Mouse (Mus musculus) kidney, embryonic 15.5 days (tissue): ENCODE measurements around the gene Ptpa. TPM values are rescaled to one million over a fixed set of nuclear protein-coding genes. Genes with fewer than 3 reads are reported as not detected.

ENCODE experiments used
- ATAC-seq: fragments of 200-750 bp; cut with Nextera tagmentation; replicated peaks from 2 replicates; pipeline ENCODE4 v1.8.0; 2017; ENCODE audit warnings: moderate TSS enrichment; ENCODE audit not compliant: low FRiP score
- H3K27ac ChIP-seq: fragments of 300-500 bp; sonication (generic); 2 replicates; pipeline ENCODE4 v1.5.1; 2015; ENCODE audit warnings: mild to moderate bottlenecking, inconsistent platforms
- H3K27me3 ChIP-seq: fragments of 300-500 bp; sonication (generic); 2 replicates; pipeline ENCODE4 v1.6.1; 2015; ENCODE audit warnings: inconsistent platforms
- H3K36me3 ChIP-seq: fragments of 300-500 bp; sonication (generic); 2 replicates; pipeline ENCODE4 v1.6.1; 2015; ENCODE audit warnings: inconsistent platforms
- H3K4me1 ChIP-seq: fragments of 300-500 bp; sonication (generic); 2 replicates; pipeline ENCODE4 v1.6.1; 2015; ENCODE audit warnings: inconsistent platforms
- H3K4me2 ChIP-seq: fragments of 300-500 bp; sonication (generic); 2 replicates; pipeline ENCODE4 v1.6.1; 2015; ENCODE audit warnings: moderate library complexity, mild to moderate bottlenecking, inconsistent platforms
- H3K4me3 ChIP-seq: fragments of 300-500 bp; sonication (generic); replicated peaks from 2 replicates; pipeline ENCODE4 v1.5.1; 2015; ENCODE audit warnings: mild to moderate bottlenecking, inconsistent platforms
- H3K9ac ChIP-seq: fragments of 300-500 bp; sonication (generic); 2 replicates; pipeline ENCODE4 v1.6.1; 2015; ENCODE audit warnings: mild to moderate bottlenecking, inconsistent platforms
- H3K9me3 ChIP-seq: fragments of 300-500 bp; sonication (generic); replicated peaks from 2 replicates; pipeline ENCODE4 v1.6.1; 2016; ENCODE audit warnings: inconsistent platforms
- WGBS: fragments of 180-500 bp; shearing (Covaris S2); methylation state at CpG from one replicate; pipeline ENCODE4 v1.1.7; 2015; ENCODE audit warnings: mixed read lengths; 5-methylcytosine and 5-hydroxymethylcytosine counted together
- polyA plus RNA-seq: library from polyadenylated mRNA; unstranded; fragments of >200 nt; fragmentation: Nextera tagmentation; extraction: Ambion mirVana; gene quantifications from 2 replicates; pipeline ENCODE4 v1.2.1, GENCODE M21; 2015

The Ptpa gene
- polyA plus RNA-seq, 1 experiment from 2014 or later: 175 TPM

DNA sequence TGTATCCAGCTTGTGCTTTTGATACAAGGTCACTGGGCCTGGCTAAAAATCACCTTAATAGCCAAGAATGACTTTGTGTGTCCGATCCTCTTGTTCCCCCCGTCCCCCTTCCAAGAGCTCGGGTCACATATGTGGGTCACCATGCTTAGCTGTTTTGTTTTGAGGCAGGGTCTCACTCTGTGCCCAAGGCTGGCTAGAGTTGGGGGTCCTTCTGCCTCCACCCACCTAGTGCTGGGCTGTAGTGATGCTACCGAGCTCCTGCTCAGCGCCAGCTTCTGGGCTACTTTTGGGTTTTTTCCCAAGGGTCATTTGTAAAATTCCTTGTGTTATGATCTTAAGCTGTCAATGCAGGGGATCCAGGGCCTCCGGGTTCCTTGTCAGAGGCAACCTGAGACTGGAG lies 2.4 kb downstream of the Ptpa start:
- Histone ChIP-seq H3K9me3 (no peaks in the 10 kb centered on the region), H3K4me3 (peak overlapping the region; percentile 6; the same call in 1 of the 2 replicates), H3K4me2 (peak overlapping the region; percentile 90), H3K4me1 (peaks cover 58% of the 10 kb centered on the region), H3K27ac (peak overlapping the region; percentile 82), H3K9ac (0 out of 2 replicates have a peak overlapping the region, but pooled peaks have one; percentile 33), H3K27me3 (no peaks in the 10 kb centered on the region), H3K36me3 (peaks cover 8% of the 10 kb centered on the region)
- WGBS: 53% methylated on average over 6 of the region's 6 CpGs
- ATAC-seq: no peak

DNA sequence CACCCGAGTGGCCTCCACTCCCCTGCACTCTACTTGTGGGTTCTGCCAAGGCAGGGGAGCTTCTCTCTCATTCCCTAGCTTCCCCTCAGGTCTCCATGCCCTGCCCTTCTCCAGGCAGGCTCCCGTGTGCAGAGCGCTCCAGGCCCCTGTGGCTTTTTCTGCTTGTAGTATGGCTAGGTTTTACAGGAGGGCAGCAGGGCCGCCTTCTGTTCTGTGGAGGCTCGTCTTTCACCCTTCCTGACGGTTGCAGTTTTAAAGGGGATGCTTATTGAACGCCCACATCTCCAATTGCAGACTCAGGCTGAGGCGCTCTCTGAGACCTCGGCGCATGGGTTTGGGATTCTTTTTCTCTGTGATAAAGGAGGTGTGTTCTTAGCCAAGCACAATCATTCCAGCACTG lies 3.3 kb downstream of the Ptpa start:
- WGBS: 19% methylated on average over 10 of the region's 10 CpGs
- Histone ChIP-seq H3K4me2 (peak overlapping the region; percentile 90), H3K4me1 (peaks cover 52% of the 10 kb centered on the region), H3K4me3 (peak overlapping the region; percentile 12; the same call in 1 of the 2 replicates), H3K27ac (peak overlapping the region; percentile 82), H3K36me3 (peaks cover 8% of the 10 kb centered on the region), H3K9ac (peak overlapping the region; percentile 33; the same call in 1 of the 2 replicates), H3K9me3 (no peaks in the 10 kb centered on the region), H3K27me3 (no peaks in the 10 kb centered on the region)
- no peak for ATAC-seq

GRCm38 (mm10) chr2:30421432-30421831 lies 5.6 kb downstream of the Ptpa start:
- Histone ChIP-seq H3K9ac (no peak overlapping the region), H3K27ac (no peak overlapping the region), H3K27me3 (no peaks in the 10 kb centered on the region), H3K4me3 (no peak overlapping the region), H3K9me3 (no peaks in the 10 kb centered on the region), H3K4me2 (no peak overlapping the region), H3K36me3 (peaks cover 13% of the 10 kb centered on the region), H3K4me1 (peaks cover 41% of the 10 kb centered on the region)
- WGBS: 70% methylated on average over 4 of the region's 4 CpGs
- ATAC-seq: no peak

- Histone ChIP-seq H3K4me1 (peaks cover 6% of the 10 kb centered on the region; the same call in 1 of the 2 replicates), H3K4me3 (no peak overlapping the region), H3K27me3 (no peaks in the 10 kb centered on the region), H3K9ac (no peak overlapping the region), H3K9me3 (no peaks in the 10 kb centered on the region), H3K27ac (no peak overlapping the region), H3K4me2 (no peak overlapping the region), H3K36me3 (peaks cover 81% of the 10 kb centered on the region)
- no peak for ATAC-seq
Measured at GRCm38 (mm10) chr2:30429156-30429555, 13.3 kb downstream of the Ptpa start.

DNA sequence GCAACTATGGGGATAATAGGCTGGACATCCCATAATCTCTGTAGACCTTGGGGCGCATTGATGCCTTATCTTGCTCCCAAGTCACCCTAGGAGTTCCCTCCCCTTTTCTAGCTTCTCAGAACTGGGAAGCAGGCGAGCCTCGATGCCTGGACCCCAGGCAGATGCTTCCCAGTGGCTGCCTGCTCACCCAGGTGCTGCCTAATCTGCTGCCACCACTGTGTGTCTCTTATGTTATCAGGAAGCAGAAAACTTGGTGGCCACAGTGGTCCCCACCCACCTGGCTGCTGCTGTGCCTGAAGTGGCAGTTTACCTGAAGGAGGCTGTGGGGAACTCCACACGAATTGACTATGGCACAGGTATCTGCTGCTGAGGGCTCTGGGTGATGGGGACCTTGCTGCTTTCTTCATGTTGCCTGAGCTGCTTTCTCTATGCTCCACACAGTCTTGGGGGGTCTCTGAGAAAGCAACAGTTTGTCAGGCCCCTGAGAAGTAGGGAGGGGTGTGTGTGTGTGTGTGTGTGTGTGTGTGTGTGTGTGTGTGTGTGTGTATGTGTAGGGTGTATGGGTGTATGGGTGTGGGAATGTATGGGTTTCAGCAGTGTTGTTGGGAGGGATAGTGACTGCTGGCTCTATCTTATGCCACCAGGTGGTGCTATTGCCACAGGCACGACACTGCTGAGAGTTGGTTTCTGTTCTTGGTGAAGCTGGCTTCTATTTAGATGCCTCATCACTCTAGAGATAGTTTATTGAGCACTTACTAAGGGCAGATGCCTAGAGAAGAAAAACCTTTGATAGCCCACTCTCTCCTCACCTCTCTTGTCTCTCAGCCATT lies 19.7 kb downstream of the Ptpa start:
- Histone ChIP-seq H3K27me3 (no peaks in the 10 kb centered on the region), H3K27ac (peak overlapping the region; percentile 34), H3K36me3 (peaks cover 79% of the 10 kb centered on the region), H3K9ac (no peak overlapping the region), H3K4me2 (no peak overlapping the region), H3K4me3 (no peak overlapping the region), H3K9me3 (no peaks in the 10 kb centered on the region), H3K4me1 (peaks cover 27% of the 10 kb centered on the region)
- no peak; the same call in 1 of the 2 replicates for ATAC-seq
- 51% methylated on average over 5 of the region's 5 CpGs for WGBS

DNA sequence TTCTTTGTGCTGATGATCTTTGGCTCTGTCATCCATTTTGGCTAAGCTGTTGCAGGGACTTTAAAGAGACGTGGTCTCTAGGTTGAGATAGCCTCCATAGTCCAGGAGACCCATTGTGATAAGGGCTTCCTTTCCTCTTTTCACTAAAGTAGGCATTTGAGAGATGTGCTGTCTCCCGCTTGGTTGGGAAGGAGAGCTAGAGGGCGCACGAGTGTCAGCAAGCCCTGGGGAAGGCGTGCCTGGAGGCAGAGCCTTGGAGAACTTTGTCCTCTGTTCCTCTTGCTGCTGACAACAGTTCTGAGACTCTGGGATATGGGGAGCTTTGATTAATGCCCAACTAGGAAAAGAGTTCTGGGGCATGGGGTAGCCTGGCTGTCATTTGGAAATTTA lies 20.3 kb downstream of the Ptpa start:
- Histone ChIP-seq H3K4me2 (no peak overlapping the region), H3K9me3 (no peaks in the 10 kb centered on the region), H3K9ac (no peak overlapping the region), H3K4me3 (no peak overlapping the region), H3K27me3 (no peaks in the 10 kb centered on the region), H3K27ac (no peak overlapping the region), H3K36me3 (peaks cover 73% of the 10 kb centered on the region), H3K4me1 (peaks cover 33% of the 10 kb centered on the region)
- 83% methylated on average over 5 of the region's 5 CpGs for WGBS
- ATAC-seq: no peak

DNA sequence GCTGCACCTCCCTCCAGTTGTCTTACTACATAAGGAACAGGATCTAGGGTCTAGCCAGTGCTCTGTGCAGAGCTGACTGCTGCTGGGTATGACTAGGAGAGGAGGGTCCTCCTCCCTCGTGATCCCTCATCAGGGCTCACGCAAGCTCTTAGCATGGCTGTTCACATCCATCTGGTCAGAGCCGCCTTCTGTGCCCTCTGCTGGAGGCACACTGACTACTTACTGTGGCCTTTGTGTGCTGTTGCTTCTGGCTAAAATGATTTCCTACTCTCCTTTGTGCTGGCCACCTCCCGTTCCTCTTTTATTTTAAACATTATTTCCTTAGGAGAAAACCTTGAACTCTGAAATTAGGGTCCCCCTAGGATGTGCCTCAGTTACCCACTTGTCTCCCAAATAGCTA lies 21.0 kb downstream of the Ptpa start:
- no peak for ATAC-seq
- H3K4me2 ChIP-seq: no peak overlapping the region
- no peaks in the 10 kb centered on the region for H3K27me3 ChIP-seq
- H3K9me3 ChIP-seq: no peaks in the 10 kb centered on the region
- H3K4me3 ChIP-seq: no peak overlapping the region
- peaks cover 40% of the 10 kb centered on the region for H3K4me1 ChIP-seq
- H3K27ac ChIP-seq: no peak overlapping the region
- H3K36me3 ChIP-seq: peaks cover 67% of the 10 kb centered on the region
- 79% methylated on average over 4 of the region's 4 CpGs for whole genome bisulfite sequencing
- no peak overlapping the region for H3K9ac ChIP-seq

DNA sequence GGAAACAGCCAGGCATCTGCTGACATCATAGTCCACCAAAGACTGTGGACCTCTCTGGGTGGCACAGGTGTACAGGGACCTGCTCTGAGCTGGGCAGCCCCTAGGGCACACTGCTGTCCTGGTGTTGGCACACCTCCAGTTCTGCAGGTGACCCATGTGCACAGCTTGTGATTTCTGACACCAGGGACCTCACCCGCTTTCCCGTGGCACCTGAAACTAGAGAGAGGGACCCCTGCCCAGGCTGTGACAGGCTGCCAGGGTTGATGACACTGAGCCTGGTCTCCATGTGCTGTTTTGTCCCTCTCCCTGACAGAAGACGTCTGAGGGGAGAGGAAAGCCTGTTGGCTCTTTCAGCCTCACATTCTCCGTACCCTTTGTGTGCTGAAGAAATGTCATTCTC lies 22.0 kb downstream of the Ptpa start:
- 89% methylated on average over 4 of the region's 4 CpGs for whole genome bisulfite sequencing
- H3K4me3 ChIP-seq: no peak overlapping the region

DNA sequence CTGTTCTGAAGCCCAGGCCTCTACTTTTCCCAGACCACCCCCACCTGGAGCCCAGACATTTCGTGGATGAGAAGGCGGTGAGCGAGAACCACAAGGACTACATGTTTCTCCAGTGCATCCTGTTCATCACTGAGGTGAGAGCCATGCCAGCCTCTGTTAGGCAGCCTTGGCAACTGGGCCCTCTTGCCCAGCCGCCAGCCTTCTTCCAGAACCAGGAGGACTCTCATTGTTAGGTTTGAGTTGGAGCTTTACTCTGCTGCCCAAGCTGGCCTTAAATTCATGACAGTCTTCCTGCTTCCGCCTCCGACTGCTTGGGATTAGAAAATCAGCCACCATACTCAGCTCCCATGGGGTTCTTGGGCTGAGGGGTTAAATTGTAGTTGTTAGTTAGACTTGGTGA lies 23.8 kb downstream of the Ptpa start:
- 90% methylated on average over 6 of the region's 6 CpGs for WGBS
- H3K4me1 ChIP-seq: peaks cover 63% of the 10 kb centered on the region
- H3K9ac ChIP-seq: 0 out of 2 replicates have a peak overlapping the region, but pooled peaks have one; percentile 14
- ATAC-seq: no peak
- H3K27me3 ChIP-seq: no peaks in the 10 kb centered on the region
- H3K4me3 ChIP-seq: no peak overlapping the region
- no peak overlapping the region for H3K4me2 ChIP-seq
- H3K36me3 ChIP-seq: peaks cover 55% of the 10 kb centered on the region
- H3K27ac ChIP-seq: peak overlapping the region; percentile 100
- H3K9me3 ChIP-seq: no peaks in the 10 kb centered on the region

More for the DNA sequence above, 22.0 kb downstream of the Ptpa start:
- Histone ChIP-seq H3K27me3 (no peaks in the 10 kb centered on the region), H3K27ac (no peak overlapping the region), H3K9me3 (no peaks in the 10 kb centered on the region), H3K36me3 (peaks cover 57% of the 10 kb centered on the region), H3K4me2 (no peak overlapping the region), H3K4me1 (peaks cover 50% of the 10 kb centered on the region), H3K9ac (no peak overlapping the region)
- ATAC-seq: no peak

DNA sequence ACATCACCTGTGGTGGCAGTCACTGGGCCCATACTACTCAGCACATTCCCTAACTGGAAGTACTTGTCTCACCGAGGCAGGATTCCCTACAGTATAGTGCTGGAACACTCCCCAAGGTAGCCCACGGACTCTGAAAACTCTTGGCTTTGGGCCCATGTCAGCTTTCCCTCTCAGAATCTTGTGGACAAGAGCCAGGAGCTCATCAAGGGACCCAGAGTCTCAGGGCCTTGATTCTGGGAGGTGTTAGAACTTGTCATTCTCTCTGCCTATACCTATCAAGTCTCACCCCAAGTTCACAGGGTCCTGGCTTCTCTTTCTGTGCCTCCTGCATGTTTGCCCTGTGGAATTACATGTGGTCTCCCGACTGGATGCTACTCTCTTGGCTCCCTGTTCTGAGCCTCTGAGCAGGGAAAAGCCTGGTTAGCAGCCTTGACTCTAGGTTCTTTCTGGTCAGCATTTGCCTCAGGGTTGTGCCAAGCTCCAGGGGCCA lies 24.4 kb downstream of the Ptpa start:
- Histone ChIP-seq H3K4me1 (peaks cover 67% of the 10 kb centered on the region), H3K36me3 (peaks cover 61% of the 10 kb centered on the region)

DNA sequence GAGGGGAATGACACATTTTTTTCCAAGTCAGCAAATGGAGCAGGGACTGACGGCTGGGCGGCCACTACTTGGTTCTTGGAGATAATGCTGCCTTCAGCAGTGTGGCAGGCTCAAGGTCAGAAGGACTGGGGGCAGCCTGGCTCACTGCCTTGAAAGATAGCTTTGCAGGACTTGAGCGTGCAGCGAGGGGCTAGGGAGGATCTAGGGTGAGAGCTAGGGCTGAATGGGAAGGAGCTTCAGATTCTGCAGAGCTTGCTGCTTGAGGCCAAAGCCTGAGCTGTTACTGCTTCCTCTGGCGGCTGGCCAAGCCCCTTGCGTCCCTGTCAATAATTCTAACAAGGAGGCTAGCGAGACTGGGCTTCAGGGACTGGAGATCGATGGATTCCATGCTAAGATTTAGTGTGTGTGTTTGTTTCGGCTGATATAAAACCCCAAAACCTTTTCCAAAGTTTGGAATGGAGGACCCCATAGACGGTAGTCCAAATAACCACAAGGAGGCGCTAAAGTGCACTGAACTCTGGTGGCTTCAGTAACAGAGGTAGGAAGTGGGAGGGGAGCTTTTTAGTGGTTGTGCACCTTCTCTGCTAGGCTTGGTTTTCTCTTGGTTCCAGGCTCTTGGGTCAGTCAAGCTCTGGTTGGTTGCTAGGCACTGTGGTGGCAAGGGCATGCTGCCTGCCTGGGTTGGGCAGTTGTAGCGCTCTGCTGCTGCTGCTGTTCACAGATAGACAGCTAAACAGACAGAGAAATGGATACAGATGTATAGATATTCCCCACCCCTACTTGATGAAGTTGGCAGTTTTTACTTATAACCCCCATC lies 25.1 kb downstream of the Ptpa start:
- H3K9ac ChIP-seq: peak overlapping the region; percentile 45
- peak overlapping the region; percentile 16 for H3K4me3 ChIP-seq
- H3K27ac ChIP-seq: peak overlapping the region; percentile 100
- no peaks in the 10 kb centered on the region for H3K9me3 ChIP-seq
- WGBS: 5% methylated on average over 12 of the region's 12 CpGs
- ATAC-seq: peak; percentile 40
- peaks cover 66% of the 10 kb centered on the region for H3K36me3 ChIP-seq
- H3K4me2 ChIP-seq: peak overlapping the region; percentile 60
- no peaks in the 10 kb centered on the region for H3K27me3 ChIP-seq
- peaks cover 73% of the 10 kb centered on the region for H3K4me1 ChIP-seq

More for the DNA sequence above, 24.4 kb downstream of the Ptpa start:
- H3K27me3 ChIP-seq: no peaks in the 10 kb centered on the region
- H3K9ac ChIP-seq: 0 out of 2 replicates have a peak overlapping the region, but pooled peaks have one; percentile 14
- H3K9me3 ChIP-seq: no peaks in the 10 kb centered on the region
- no peak overlapping the region for H3K4me2 ChIP-seq
- H3K27ac ChIP-seq: peak overlapping the region; percentile 100
- H3K4me3 ChIP-seq: no peak overlapping the region
- ATAC-seq: no peak
- 46% methylated on average over 3 of the region's 3 CpGs for WGBS
